Mouse (Mus musculus) liver, embryonic 16.5 days (tissue): Measurements from ENCODE around the gene Sema3c. TPM values are rescaled to one million over a fixed set of nuclear protein-coding genes. Genes with fewer than 3 reads are reported as not detected.

Experiments
- ATAC-seq: fragments of 200-750 bp; cut with Nextera tagmentation; 2 replicates; pipeline ENCODE4 v1.8.0; 2017; ENCODE audit warnings: low read depth, mild to moderate bottlenecking, moderate number of reproducible peaks, moderate library complexity
- H3K27ac ChIP-seq: fragments of 300-500 bp; sonication (generic); 2 replicates; pipeline ENCODE4 v1.5.1; 2014; ENCODE audit warnings: mild to moderate bottlenecking, low read length
- H3K27me3 ChIP-seq: fragments of 300-500 bp; sonication (generic); 2 replicates; pipeline ENCODE4 v1.6.1; 2014; ENCODE audit warnings: low read depth, low read length, mixed read lengths; ENCODE audit not compliant: control insufficient read depth, insufficient read depth
- H3K36me3 ChIP-seq: fragments of 300-500 bp; sonication (generic); 2 replicates; pipeline ENCODE4 v1.6.1; 2014; ENCODE audit warnings: mild to moderate bottlenecking; ENCODE audit not compliant: control insufficient read depth, insufficient read depth
- H3K4me1 ChIP-seq: fragments of 300-500 bp; sonication (generic); 2 replicates; pipeline ENCODE4 v1.6.1; 2014; ENCODE audit warnings: low read depth, low read length, mixed read lengths; ENCODE audit not compliant: control insufficient read depth
- H3K4me2 ChIP-seq: fragments of 300-500 bp; sonication (generic); 2 replicates; pipeline ENCODE4 v1.6.1; 2014; ENCODE audit warnings: low read depth, low read length, mixed read lengths
- H3K4me3 ChIP-seq: fragments of 300-500 bp; sonication (generic); 2 replicates; pipeline ENCODE4 v1.5.1; 2014; ENCODE audit warnings: low read depth, mild to moderate bottlenecking, low read length
- H3K9ac ChIP-seq: fragments of 300-500 bp; sonication (generic); 2 replicates; pipeline ENCODE4 v1.6.1; 2014; ENCODE audit warnings: low read depth, low read length
- H3K9me3 ChIP-seq: fragments of 300-500 bp; sonication (generic); replicated peaks from 2 replicates; pipeline ENCODE4 v1.6.1; 2016; ENCODE audit warnings: low read length; ENCODE audit not compliant: control insufficient read depth
- WGBS: fragments of 180-500 bp; shearing (Covaris S2); extraction: QIAGEN DNeasy Blood & Tissue Kit; methylation state at CpG from one replicate; pipeline ENCODE4 v1.1.7; 2014; ENCODE audit not compliant: insufficient replicate concordance; 5-methylcytosine and 5-hydroxymethylcytosine counted together
- polyA plus RNA-seq: library from polyadenylated mRNA; unstranded; fragments of >200 nt; fragmentation: Nextera tagmentation; extraction: Ambion mirVana; gene quantifications from 2 replicates; pipeline ENCODE4 v1.2.1, GENCODE M21; 2015

Gene Sema3c
- polyA plus RNA-seq, 1 experiment from 2014 or later: 1.3 TPM

GRCm38 (mm10) chr5:17689604-17690003 lies 115.5 kb downstream of the Sema3c start:
- no peak overlapping the region for H3K9ac ChIP-seq
- H3K9me3 ChIP-seq: no peaks in the 10 kb centered on the region
- H3K27ac ChIP-seq: no peak overlapping the region
- no peak overlapping the region for H3K4me3 ChIP-seq
- H3K4me1 ChIP-seq: no peaks in the 10 kb centered on the region
- no peaks in the 10 kb centered on the region for H3K36me3 ChIP-seq
- 54% methylated on average over 5 of the region's 5 CpGs for WGBS
- no peak overlapping the region for H3K4me2 ChIP-seq
- ATAC-seq: no peak
- no peaks in the 10 kb centered on the region for H3K27me3 ChIP-seq

GRCm38 (mm10) chr5:17695366-17695765 lies 121.3 kb downstream of the Sema3c start:
- no peak for ATAC-seq
- Histone ChIP-seq H3K9me3 (no peaks in the 10 kb centered on the region), H3K4me1 (no peaks in the 10 kb centered on the region), H3K4me2 (no peak overlapping the region), H3K36me3 (no peaks in the 10 kb centered on the region), H3K9ac (no peak overlapping the region), H3K27ac (no peak overlapping the region), H3K4me3 (no peak overlapping the region), H3K27me3 (no peaks in the 10 kb centered on the region)
- 42% methylated on average over 2 of the region's 2 CpGs for WGBS

- no peak overlapping the region for H3K27ac ChIP-seq
- H3K9me3 ChIP-seq: no peaks in the 10 kb centered on the region
- no peak overlapping the region for H3K4me2 ChIP-seq
- H3K4me3 ChIP-seq: no peak overlapping the region
- no peaks in the 10 kb centered on the region for H3K4me1 ChIP-seq
- no peak for ATAC-seq
- 64% methylated on average over 2 of the region's 2 CpGs for WGBS
- H3K27me3 ChIP-seq: no peaks in the 10 kb centered on the region
- no peaks in the 10 kb centered on the region for H3K36me3 ChIP-seq
- H3K9ac ChIP-seq: no peak overlapping the region
Measured at GRCm38 (mm10) chr5:17698905-17699304, 124.8 kb downstream of the Sema3c start.

- WGBS: 58% methylated on average over 3 of the region's 3 CpGs
- H3K4me2 ChIP-seq: no peak overlapping the region
- H3K4me3 ChIP-seq: no peak overlapping the region
- no peaks in the 10 kb centered on the region for H3K9me3 ChIP-seq
- H3K36me3 ChIP-seq: no peaks in the 10 kb centered on the region
- ATAC-seq: no peak
- no peaks in the 10 kb centered on the region for H3K27me3 ChIP-seq
- no peak overlapping the region for H3K9ac ChIP-seq
- H3K4me1 ChIP-seq: no peaks in the 10 kb centered on the region
- no peak overlapping the region for H3K27ac ChIP-seq
Measured at GRCm38 (mm10) chr5:17704160-17704559, 130.1 kb downstream of the Sema3c start.

- Histone ChIP-seq H3K27ac (no peak overlapping the region), H3K9ac (no peak overlapping the region), H3K4me1 (no peaks in the 10 kb centered on the region), H3K4me2 (no peak overlapping the region), H3K4me3 (no peak overlapping the region), H3K36me3 (no peaks in the 10 kb centered on the region), H3K27me3 (no peaks in the 10 kb centered on the region), H3K9me3 (no peaks in the 10 kb centered on the region)
- no peak for ATAC-seq
- WGBS: 48% methylated on average over 3 of the region's 3 CpGs
Measured at GRCm38 (mm10) chr5:17707086-17707485, 133.0 kb downstream of the Sema3c start.

GRCm38 (mm10) chr5:17712374-17712773 lies 138.3 kb downstream of the Sema3c start:
- Histone ChIP-seq H3K27ac (no peak overlapping the region), H3K4me3 (no peak overlapping the region), H3K27me3 (no peaks in the 10 kb centered on the region), H3K4me2 (no peak overlapping the region), H3K36me3 (no peaks in the 10 kb centered on the region), H3K9me3 (no peaks in the 10 kb centered on the region), H3K9ac (no peak overlapping the region), H3K4me1 (no peaks in the 10 kb centered on the region)
- 50% methylated on average over 4 of the region's 4 CpGs for WGBS
- no peak for ATAC-seq

- Histone ChIP-seq H3K27ac (no peak overlapping the region), H3K9me3 (no peaks in the 10 kb centered on the region), H3K4me1 (no peaks in the 10 kb centered on the region), H3K36me3 (no peaks in the 10 kb centered on the region), H3K4me3 (no peak overlapping the region), H3K4me2 (no peak overlapping the region), H3K27me3 (no peaks in the 10 kb centered on the region), H3K9ac (no peak overlapping the region)
- no peak for ATAC-seq
- WGBS: 46% methylated on average over 1 of the region's 1 CpGs
Measured at GRCm38 (mm10) chr5:17715206-17715605, 141.1 kb downstream of the Sema3c start.

- WGBS: 61% methylated on average over 4 of the region's 4 CpGs
- H3K4me2 ChIP-seq: no peak overlapping the region
- ATAC-seq: no peak
- H3K4me1 ChIP-seq: no peaks in the 10 kb centered on the region
- H3K9ac ChIP-seq: no peak overlapping the region
- no peak overlapping the region for H3K27ac ChIP-seq
- H3K36me3 ChIP-seq: no peaks in the 10 kb centered on the region
- H3K4me3 ChIP-seq: no peak overlapping the region
- no peaks in the 10 kb centered on the region for H3K27me3 ChIP-seq
- H3K9me3 ChIP-seq: no peaks in the 10 kb centered on the region
Measured at GRCm38 (mm10) chr5:17720011-17720410, 145.9 kb downstream of the Sema3c start.

- Histone ChIP-seq H3K27ac (no peak overlapping the region), H3K9ac (no peak overlapping the region), H3K9me3 (no peaks in the 10 kb centered on the region), H3K4me1 (no peaks in the 10 kb centered on the region), H3K4me3 (no peak overlapping the region), H3K4me2 (no peak overlapping the region), H3K36me3 (no peaks in the 10 kb centered on the region), H3K27me3 (no peaks in the 10 kb centered on the region)
- 38% methylated on average over 2 of the region's 2 CpGs for WGBS
- no peak for ATAC-seq
Measured at GRCm38 (mm10) chr5:17724031-17724430, 149.9 kb downstream of the Sema3c start.

GRCm38 (mm10) chr5:17728047-17728446 lies 154.0 kb downstream of the Sema3c start:
- no peaks in the 10 kb centered on the region for H3K9me3 ChIP-seq
- no peak overlapping the region for H3K9ac ChIP-seq
- H3K36me3 ChIP-seq: no peaks in the 10 kb centered on the region
- ATAC-seq: no peak
- no peak overlapping the region for H3K27ac ChIP-seq
- no peak overlapping the region for H3K4me3 ChIP-seq
- no peaks in the 10 kb centered on the region for H3K27me3 ChIP-seq
- whole genome bisulfite sequencing: 53% methylated on average over 5 of the region's 5 CpGs
- no peaks in the 10 kb centered on the region for H3K4me1 ChIP-seq
- H3K4me2 ChIP-seq: no peak overlapping the region
